Mouse (Mus musculus): ENCODE data around the gene Ppp1r16b.

DNA sequence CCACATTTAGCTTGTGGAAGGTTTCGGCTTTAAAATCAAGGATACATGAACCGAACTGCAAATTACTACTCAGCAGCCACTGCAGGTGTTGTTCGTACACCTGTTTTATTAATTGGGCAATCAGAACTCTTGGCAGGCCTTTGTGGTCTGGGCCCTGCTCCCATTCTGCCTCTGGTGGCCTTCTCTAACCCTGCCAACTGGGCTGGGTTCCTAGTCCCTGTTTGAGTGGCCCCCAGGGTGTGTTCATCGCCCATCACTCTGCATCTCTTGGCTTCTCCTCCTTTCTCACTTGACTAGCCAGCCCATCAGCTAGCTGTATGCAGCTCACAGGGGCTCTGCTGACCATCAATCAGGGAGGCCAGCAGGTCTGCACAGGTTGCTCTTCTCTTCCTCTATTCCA is 111.5 kb downstream of the Ppp1r16b start:
- no peak for TF ChIP-seq CTCF (IDR thresholded peaks at IDR 0.05)
- no peak for TF ChIP-seq EP300 (IDR thresholded peaks at IDR 0.05)
